Mouse (Mus musculus) kidney, postnatal 4 days (tissue): ENCODE measurements at regions not wholly inside any gene's neighbourhood (a gene's known extent, or its start where the extent isn't known, plus 50 kb on each side); places are given as distances from the start of the nearest gene placed in this dataset.

Experiments used
- DNase-seq, 2 experiments: peaks; one replicate each; pipeline ENCODE4 v3.0.0; 2021; ENCODE audit warnings: mixed read lengths in 2 of 2

DNA sequence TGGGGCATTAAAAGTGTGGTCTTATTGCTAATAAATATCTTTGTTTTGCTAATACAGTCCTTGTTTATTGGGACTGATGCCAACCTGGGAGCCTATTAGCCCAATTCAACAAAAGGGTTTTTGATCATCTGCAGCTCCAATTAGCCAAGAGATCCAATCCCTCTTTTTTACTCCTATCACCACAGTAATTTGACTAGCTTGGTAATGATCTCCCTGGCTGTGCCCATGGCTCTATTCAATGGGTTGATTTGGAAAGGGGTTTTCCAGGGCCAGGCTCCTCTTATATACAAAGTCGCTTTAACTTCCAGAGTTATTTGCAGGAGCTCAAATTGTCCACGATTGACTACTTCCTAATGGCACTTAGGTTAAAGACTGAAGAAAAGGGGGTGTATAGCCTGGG lies 145.1 kb upstream of the Adra1b start:
- no peak for DNase-seq

GRCm38 (mm10) chr11:44049253-44049976 lies 148.4 kb upstream of the Adra1b start:
- DNase-seq: no peak

DNA sequence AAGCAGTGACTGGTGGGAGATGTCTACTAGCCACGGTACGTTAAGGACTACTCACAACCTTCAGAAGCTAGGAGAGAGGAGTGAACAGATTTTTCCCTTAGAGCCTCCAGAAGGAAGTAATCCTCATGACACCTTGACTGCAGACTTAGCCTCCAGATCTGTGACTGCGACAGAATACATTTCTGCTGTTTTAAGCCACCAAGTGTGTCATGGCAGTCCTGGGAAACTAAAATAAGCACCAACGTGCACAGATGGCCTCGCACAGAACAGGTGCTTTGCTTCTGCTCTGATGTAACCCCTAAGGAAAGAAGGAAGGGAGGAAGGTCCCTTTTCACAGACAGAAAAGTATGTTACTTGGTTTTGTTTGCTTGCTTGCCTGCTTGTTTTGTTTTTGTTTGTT lies 151.5 kb upstream of the Adra1b start:
- DNase-seq: no peak

GRCm38 (mm10) chr11:44062446-44062845 lies 161.4 kb upstream of the Adra1b start:
- no peak for DNase-seq

DNA sequence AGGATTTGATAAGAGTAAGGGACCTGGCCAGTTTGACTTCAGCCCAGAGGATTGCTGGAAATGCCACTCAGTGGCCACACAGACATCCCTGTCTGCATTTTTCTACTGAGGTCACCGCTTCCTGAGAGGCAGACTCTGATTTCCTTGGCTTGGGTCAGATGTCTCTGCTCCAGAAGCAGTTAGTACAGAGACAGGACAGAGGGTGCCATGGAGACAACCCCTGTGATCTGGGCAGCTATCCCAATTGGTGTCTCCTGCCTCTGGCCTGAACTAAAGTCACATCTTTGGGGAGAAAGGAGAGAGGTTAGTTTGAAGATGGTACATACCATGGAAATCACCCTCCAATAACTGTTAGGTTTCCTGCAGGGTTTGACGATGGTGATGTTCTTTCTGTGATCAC lies 165.2 kb upstream of the Adra1b start:
- no peak for DNase-seq

DNA sequence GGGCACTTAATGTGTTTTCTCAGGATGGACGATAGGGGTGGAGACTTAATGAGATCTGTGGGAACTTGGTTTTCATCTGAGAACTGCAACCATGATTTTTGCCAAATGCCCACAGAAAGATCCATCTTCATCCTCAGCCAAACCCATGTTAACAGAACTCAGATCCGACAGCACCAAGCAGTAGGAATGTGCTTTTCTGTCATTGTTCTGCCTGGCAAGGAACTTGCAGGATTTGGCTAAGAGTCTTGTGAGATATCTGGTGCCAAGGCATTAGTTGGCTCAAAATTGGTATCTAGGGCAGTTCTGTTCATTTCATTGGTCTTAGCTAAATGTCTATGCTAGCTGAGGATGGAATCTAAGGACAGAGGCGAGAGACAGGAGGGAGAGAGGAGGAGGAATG lies 182.7 kb upstream of the Adra1b start:
- no peak for DNase-seq

DNA sequence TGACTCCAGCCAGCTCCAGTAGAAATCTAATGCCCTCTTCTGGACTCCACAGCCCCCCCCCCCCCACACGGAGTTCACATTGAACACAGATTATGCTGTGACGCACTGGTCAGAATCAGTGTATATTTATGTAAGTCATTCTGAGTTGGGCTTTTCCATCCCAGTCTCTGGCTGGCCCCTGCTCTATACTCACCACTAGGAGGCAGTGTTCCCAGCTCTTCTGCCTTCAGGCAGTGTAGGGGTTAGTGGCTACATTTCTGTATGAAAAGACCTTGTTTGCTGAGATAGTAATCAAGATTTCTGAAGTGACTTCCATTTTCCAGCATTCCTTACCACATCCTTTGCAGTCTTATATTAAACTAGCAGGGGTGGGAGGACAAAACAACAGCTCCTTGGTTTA lies 185.9 kb upstream of the Adra1b start:
- DNase-seq: peak in 1 of 2 experiments; percentile 6

GRCm38 (mm10) chr11:44089514-44089913 lies 188.5 kb upstream of the Adra1b start:
- DNase-seq: no peak

- peak; percentile 6 to 19 for DNase-seq
Observed at GRCm38 (mm10) chr11:44095280-44095679, 194.3 kb upstream of the Adra1b start.

- no peak for DNase-seq
Observed at GRCm38 (mm10) chr11:44103188-44103840, 202.3 kb upstream of the Adra1b start.

DNA sequence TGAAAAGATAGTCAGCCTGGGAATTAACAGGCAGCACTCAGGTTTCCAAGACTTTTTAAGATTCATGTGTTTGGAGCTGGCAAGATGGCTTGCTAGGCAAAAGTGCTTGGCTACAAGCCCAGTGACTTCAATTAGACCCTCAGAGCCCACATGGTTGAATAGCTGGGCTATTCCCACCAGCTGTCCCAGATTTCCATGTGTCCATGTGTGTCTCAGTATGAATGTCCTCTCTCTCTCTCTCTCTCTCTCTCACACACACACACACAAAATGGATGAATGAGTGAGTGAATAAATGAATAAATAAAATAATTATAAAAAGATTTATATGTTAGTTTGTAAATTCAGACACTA lies 202.8 kb upstream of the Adra1b start:
- DNase-seq: no peak

DNA sequence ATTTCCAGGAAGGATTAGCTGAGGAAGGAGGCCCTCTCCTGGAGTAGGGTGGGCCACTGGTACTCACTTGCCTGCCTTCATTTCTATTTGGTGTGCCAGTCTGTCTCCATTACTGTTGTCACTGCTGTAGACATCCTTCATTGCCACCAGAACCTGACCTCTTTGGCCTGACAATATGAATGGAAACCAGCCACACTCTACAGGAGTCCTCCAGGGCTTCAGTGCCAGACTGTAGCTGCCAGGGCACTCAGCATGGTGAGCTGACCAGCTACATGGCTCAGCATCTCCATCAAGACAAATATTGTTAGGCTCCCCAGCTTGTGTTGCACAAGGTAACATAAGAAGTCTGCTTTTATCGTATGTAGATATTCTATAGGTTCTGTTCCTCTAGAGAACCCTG lies 205.2 kb upstream of the Adra1b start:
- no peak for DNase-seq

GRCm38 (mm10) chr11:44111525-44111924 lies 210.5 kb upstream of the Adra1b start:
- peak in 1 of 2 experiments; percentile 7 for DNase-seq

DNA sequence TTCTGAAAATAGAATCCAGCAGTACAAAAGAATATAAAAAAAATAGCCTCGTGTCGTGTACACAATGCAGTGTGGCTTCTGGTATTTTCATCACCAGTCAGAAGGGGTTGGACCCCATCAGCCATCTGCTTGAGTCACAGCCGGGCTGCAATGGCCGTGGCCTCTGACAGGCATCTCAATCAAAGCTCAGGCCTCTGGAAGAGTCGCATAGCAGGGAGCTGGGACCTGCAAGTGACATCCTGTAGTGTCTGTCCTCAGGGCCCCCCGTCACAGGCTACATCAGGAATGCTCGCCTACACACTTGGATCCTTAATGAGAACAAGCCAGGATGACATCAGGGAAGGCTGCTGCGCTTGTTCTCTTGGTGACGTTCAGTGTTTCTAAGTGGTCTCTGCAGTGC lies 226.1 kb upstream of the Adra1b start:
- DNase-seq: no peak

DNA sequence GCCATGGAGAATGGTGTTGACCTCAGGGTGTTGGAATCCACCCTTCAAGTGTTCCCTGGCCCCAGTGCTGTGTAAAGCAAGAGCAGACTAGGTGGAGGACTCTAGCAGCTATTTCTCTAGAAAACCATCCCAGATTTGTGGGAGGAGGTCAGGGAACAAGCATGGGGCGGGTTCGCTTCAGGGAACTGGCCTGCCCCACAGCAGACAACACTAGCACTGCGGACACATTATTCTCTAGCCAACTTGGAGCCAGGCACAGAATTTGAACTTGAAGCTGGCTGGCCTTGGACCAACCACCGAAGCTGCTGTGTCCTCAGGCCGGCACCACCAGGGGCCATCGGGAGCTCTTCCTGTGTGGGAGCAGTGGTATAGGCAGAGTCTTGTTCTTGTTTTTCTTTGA lies 227.5 kb upstream of the Adra1b start:
- no peak for DNase-seq

- DNase-seq: no peak
Observed at GRCm38 (mm10) chr11:44133244-44133643, 232.2 kb upstream of the Adra1b start.

- DNase-seq: no peak
Observed at GRCm38 (mm10) chr11:44136024-44136423, 235.0 kb upstream of the Adra1b start.

DNA sequence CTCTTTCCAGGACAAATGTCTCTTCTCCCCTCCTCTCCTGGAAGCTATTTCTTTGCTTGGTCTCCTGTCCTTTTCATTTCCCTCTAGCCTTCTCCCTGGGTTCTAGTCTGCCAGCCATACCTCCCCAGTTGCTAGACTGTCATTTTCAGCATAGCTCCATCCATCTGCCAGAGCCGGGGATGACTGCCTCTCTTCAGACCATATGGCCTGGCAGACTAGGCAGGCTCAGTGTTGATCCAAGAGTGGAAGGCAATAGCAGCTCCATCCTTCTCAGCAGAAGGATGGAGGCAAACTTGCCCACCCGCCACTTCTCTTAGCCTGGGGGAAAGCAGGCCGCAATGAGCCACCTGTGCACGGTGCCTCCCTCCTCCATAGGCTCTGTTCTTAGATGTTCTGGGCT lies 242.0 kb upstream of the Adra1b start:
- DNase-seq: no peak

DNA sequence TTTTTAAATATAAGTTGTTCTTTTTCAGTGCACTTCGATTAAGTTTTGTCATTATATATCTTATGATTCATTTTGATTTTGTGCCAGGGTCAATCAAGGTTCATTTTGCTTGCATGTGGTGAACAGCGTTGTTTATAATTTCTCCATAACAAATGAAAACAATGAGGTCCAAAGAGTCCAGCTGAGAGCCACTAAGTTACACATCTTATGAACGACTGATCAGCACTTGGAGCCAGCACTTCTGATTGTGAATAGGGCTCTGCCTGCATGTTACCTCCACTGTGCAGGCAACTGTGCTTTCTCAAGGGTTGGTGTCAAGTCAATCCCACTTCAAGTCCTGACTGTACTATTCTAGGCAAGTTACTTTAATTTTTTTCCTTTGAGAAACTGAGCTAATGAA lies 243.5 kb upstream of the Adra1b start:
- no peak for DNase-seq

GRCm38 (mm10) chr11:44146419-44146818 lies 245.4 kb upstream of the Adra1b start:
- DNase-seq: no peak

GRCm38 (mm10) chr11:44153576-44153975 lies 246.3 kb upstream of the Il12b start:
- no peak for DNase-seq

DNA sequence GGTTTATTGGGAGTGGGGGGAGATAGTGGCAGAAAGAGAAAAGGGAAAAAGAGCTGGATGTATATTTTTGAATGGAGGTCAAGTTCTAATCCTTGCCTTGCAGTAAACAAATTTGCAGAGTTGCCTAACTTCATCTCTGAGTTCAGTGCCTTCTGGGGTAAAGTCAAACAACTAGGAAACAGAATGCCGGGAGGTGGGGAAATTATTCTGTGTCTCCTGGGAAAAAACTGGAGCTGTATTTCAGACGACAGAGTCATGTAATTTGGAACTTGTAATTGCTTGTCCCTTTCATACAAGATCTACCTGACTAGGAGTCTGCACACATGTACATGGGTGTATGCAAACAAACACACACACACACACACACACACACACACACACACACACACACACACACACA lies 244.3 kb upstream of the Il12b start:
- DNase-seq: no peak

GRCm38 (mm10) chr11:44156081-44156480 lies 243.8 kb upstream of the Il12b start:
- peak; percentile 47 to 64 for DNase-seq

DNA sequence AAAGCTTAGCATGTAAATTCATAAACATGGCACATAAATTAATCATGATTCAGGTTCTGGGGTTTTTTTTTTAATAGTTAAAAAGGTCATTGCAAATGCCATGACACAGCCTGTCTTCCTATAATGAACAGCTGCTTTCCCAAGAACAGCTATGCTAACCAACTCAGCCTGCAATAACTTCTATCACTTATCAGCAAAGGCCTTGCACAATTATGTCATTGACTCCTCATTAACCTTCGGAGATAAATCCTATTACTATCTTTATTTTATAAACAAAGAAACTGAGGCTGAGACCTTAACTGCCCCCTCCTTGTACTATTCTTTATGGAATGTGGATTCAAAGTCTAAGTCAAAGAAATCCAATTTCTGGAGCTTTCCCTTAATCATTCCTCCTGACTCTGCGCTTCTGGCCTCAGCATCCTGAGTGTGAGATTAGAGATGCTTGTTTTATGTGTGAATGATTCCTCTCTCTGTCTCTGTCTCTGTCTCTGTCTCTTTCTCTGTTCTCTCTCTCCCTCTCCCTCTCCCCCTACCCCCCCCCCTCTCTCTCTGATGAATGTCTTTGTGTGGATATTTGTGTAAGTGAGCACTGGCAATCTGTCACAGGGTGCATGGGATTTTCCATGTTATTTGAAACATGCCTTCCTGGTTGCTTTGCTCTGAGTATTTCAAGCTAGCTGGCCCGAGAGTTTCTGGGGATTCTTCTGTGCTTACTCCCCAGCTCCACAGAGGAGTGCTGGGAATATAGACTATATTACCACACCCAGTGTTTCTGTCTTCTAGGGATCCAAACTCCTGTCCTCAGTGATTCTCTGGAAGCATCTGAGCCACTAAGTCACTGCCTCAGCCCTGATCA lies 243.1 kb upstream of the Il12b start:
- no peak for DNase-seq
